Mouse (Mus musculus): ENCODE measurements around the gene Fry.

The Fry gene

GRCm38 (mm10) chr5:150130144-150130543 lies 11.7 kb downstream of the Fry start:
- DNase-seq (ENCODE audit: low spot score in 2 of 2), result no peak

- no peak for DNase-seq (ENCODE audit: low spot score in 2 of 2)
Measured at GRCm38 (mm10) chr5:150131166-150131565, 12.7 kb downstream of the Fry start.

- DNase-seq (ENCODE audit: low spot score in 2 of 2), result no peak
Measured at GRCm38 (mm10) chr5:150134651-150135050, 16.2 kb downstream of the Fry start.

- no peak for DNase-seq (ENCODE audit: low spot score in 2 of 2)
Measured at GRCm38 (mm10) chr5:150135529-150135928, 17.1 kb downstream of the Fry start.

GRCm38 (mm10) chr5:150137772-150138451 lies 19.5 kb downstream of the Fry start:
- DNase-seq (ENCODE audit: low spot score in 2 of 2), result no peak

GRCm38 (mm10) chr5:150140513-150140912 lies 22.1 kb downstream of the Fry start:
- no peak for DNase-seq (ENCODE audit: low spot score in 2 of 2)

GRCm38 (mm10) chr5:150145967-150146366 lies 27.5 kb downstream of the Fry start:
- DNase-seq (ENCODE audit: low spot score in 2 of 2), result no peak

GRCm38 (mm10) chr5:150146612-150147011 lies 28.2 kb downstream of the Fry start:
- DNase-seq (ENCODE audit: low spot score in 2 of 2), result no peak

GRCm38 (mm10) chr5:150149725-150150124 lies 31.3 kb downstream of the Fry start:
- no peak for DNase-seq (ENCODE audit: low spot score in 2 of 2)

- DNase-seq (ENCODE audit: low spot score in 2 of 2), result no peak
Measured at GRCm38 (mm10) chr5:150150986-150151385, 32.5 kb downstream of the Fry start.

GRCm38 (mm10) chr5:150152071-150152879 lies 33.8 kb downstream of the Fry start:
- no peak for DNase-seq (ENCODE audit: low spot score in 2 of 2)

- DNase-seq (ENCODE audit: low spot score in 2 of 2), result no peak
Measured at GRCm38 (mm10) chr5:150152880-150153281, 34.4 kb downstream of the Fry start.

- no peak for DNase-seq (ENCODE audit: low spot score in 2 of 2)
Measured at GRCm38 (mm10) chr5:150155388-150155787, 36.9 kb downstream of the Fry start.

GRCm38 (mm10) chr5:150156063-150156786 lies 37.8 kb downstream of the Fry start:
- DNase-seq (ENCODE audit: low spot score in 2 of 2), result peak in 1 of 2 experiments; percentile 17

GRCm38 (mm10) chr5:150157682-150158081 lies 39.2 kb downstream of the Fry start:
- DNase-seq (ENCODE audit: low spot score in 2 of 2), result peak; percentile 18 to 61

GRCm38 (mm10) chr5:150159151-150159550 lies 40.7 kb downstream of the Fry start:
- no peak for DNase-seq (ENCODE audit: low spot score in 2 of 2)

GRCm38 (mm10) chr5:150161193-150161592 lies 42.7 kb downstream of the Fry start:
- DNase-seq (ENCODE audit: low spot score in 2 of 2), result no peak

GRCm38 (mm10) chr5:150161898-150162297 lies 43.5 kb downstream of the Fry start:
- DNase-seq (ENCODE audit: low spot score in 2 of 2), result no peak

GRCm38 (mm10) chr5:150164671-150165070 lies 46.2 kb downstream of the Fry start:
- DNase-seq (ENCODE audit: low spot score in 2 of 2), result no peak

GRCm38 (mm10) chr5:150166811-150167210 lies 48.4 kb downstream of the Fry start:
- no peak for DNase-seq (ENCODE audit: low spot score in 2 of 2)

GRCm38 (mm10) chr5:150167287-150167686 lies 48.8 kb downstream of the Fry start:
- no peak for DNase-seq (ENCODE audit: low spot score in 2 of 2)

- peak; percentile 21 to 58 for DNase-seq (ENCODE audit: low spot score in 2 of 2)
Measured at GRCm38 (mm10) chr5:150168712-150169111, 50.3 kb downstream of the Fry start.

Data from natural killer cell, adult 2 months (primary cell).